Mouse (Mus musculus) small intestine, adult 10 weeks (tissue): ENCODE measurements around the gene Smim10l1. TPM values are rescaled to one million over a fixed set of nuclear protein-coding genes. Genes with fewer than 3 reads are reported as not detected.

Experiments used
- polyA plus RNA-seq: library from polyadenylated mRNA; stranded (reverse); fragments of 350-450 nt; fragmentation: Illumina TruSeq; extraction: RNeasy Lipid Tissue Mini Kit (QIAGEN cat#74804); gene quantifications from one replicate; pipeline ENCODE4 v1.2.3, GENCODE M21; 2014; ENCODE audit warnings: low replicate concordance

Smim10l1 gene
- polyA plus RNA-seq: 159 TPM

DNA sequence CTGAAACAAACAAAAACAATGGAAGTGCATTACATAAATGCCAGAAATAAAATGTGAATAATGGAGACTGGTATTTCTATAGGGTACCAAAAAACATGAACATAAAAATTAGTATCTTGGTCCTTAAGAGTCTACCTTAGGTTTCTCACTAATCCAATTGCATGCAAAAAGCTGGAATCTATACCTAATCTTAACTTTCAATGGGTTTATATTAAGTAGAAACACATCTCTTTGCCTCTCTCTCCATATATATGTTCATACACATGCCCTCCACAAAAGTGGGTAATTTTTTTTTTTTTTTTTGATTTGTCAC lies at the start of gene Smim10l1:
TSS of gene Smim10l1 (plus strand) at position 301 of the 313 bp plus-strand sequence.

DNA sequence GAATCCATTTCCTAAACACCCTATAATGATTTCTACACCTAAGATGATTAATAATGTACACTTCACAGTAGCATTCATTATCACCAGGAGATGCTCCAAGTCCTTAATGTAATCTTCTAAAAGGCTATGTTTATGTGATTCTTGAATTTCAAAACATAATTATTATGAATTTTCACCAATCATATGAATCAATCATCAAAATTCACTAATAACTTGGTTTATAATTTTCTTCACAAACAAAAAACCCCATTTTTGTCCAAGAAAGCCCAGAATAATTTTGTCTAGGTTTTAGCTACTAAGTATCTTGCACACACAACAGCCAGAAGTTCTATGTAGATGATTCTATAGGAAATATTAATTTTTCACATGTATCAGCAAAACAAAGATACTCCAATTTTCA lies 49.0 kb upstream of the Smim10l1 start, which contains the start of gene Tas2r140:
TSS of gene Tas2r140 (minus strand) at position 101 of the 400 bp plus-strand sequence.

Other genes with a start within 250 kb of the Smim10l1 start
- gene Tas2r116, start 249.5 kb upstream of the Smim10l1 start, polyA plus RNA-seq: not detected
- gene Tas2r110, start 236.9 kb upstream of the Smim10l1 start, polyA plus RNA-seq: not detected
- not detected for gene Tas2r113, start 211.9 kb upstream of the Smim10l1 start, polyA plus RNA-seq
- not detected for gene Tas2r125, start 195.3 kb upstream of the Smim10l1 start, polyA plus RNA-seq
- gene Tas2r129, start 153.8 kb upstream of the Smim10l1 start, polyA plus RNA-seq: not detected
- not detected for gene Tas2r131, start 147.0 kb upstream of the Smim10l1 start, polyA plus RNA-seq
- not detected for gene Tas2r109, start 123.9 kb upstream of the Smim10l1 start, polyA plus RNA-seq
- gene Tas2r103, start 67.8 kb upstream of the Smim10l1 start, polyA plus RNA-seq: not detected
- gene Tas2r140, start 49.1 kb upstream of the Smim10l1 start, polyA plus RNA-seq: not detected
- gene 5530400C23Rik, start 187.3 kb downstream of the Smim10l1 start, polyA plus RNA-seq: not detected